Comparison of ENCODE assay signal across 21 mouse cellular contexts in the genomic region with DNA sequence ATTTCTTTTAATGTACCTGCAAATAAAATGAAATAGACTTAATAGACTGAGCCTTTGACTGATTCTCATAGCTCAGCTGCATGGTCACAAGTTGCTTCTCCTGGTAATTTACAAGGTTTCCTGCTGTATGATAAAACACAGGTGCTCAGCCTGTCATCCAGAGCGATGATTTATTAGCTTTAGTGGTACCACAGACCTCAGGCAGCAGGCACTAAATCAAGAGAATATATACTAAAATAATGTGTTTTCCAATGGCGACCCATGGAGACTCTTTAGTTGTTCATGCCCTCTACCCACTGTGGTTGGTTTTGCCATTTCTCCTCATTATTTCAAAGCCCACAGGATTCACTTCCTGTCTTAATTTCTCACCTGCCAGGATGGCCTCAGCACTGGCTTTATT.
"Had no signal": no experiment of that assay in that cellular context is flagged by ENCODE, and none has a peak within 500 bp of the region (broad histone marks: within the 10 kb centered on the region; RNA-seq: fewer than 3 reads in every experiment).

No protein-coding gene starts in this region.

- ATAC-seq: liver, embryonic 12.5 days had no signal

- H3K27me3 ChIP-seq: limb, embryonic 13.5 days; liver, embryonic 12.5 days; liver, embryonic 15.5 days; lung, embryonic 15.5 days; megakaryocyte, embryonic 14.5 days had no signal

- H3K27ac ChIP-seq: limb, embryonic 13.5 days; liver, embryonic 12.5 days; liver, embryonic 15.5 days; lung, embryonic 15.5 days had no signal

- H3K4me2 ChIP-seq: limb, embryonic 13.5 days; liver, embryonic 12.5 days; liver, embryonic 15.5 days; lung, embryonic 15.5 days; midbrain, embryonic 11.5 days had no signal

- H3K4me3 ChIP-seq: limb, embryonic 13.5 days; liver, embryonic 12.5 days; liver, embryonic 15.5 days; lung, embryonic 15.5 days; megakaryocyte, embryonic 14.5 days had no signal

- H3K36me3 ChIP-seq: limb, embryonic 13.5 days; liver, embryonic 12.5 days; liver, embryonic 15.5 days; lung, embryonic 15.5 days had no signal

- H3K9ac ChIP-seq: limb, embryonic 13.5 days; liver, embryonic 12.5 days; liver, embryonic 15.5 days; lung, embryonic 15.5 days had no signal

- H3K9me3 ChIP-seq: limb, embryonic 13.5 days; liver, embryonic 12.5 days; liver, embryonic 15.5 days; lung, embryonic 15.5 days had no signal

- DNase-seq: kidney, adult 18-20 months; kidney, adult 9 months; kidney, postnatal 14 days; kidney, postnatal 4 days; layer of hippocampus, adult 9-11 months; liver; lung, adult 18-20 months; lung, postnatal 10 days; lung, postnatal 36 days; midbrain, embryonic 14.5 days; retina, postnatal 1 day; right cerebral cortex, postnatal 25 days; spleen, adult 18-20 months; thymus, adult 18-20 months; thymus, postnatal 36 days had no signal

- H3K4me1 ChIP-seq: liver, embryonic 12.5 days; liver, embryonic 15.5 days; lung, embryonic 15.5 days; megakaryocyte, embryonic 14.5 days had no signal
